Mouse (Mus musculus) liver, adult 2 months (tissue): Measurements from ENCODE around the gene Slc44a3.

ENCODE experiments used
- CTCF ChIP-seq: fragments of 200-500 bp; IDR thresholded peaks from 2 replicates; pipeline ENCODE4 v1.5.1; 2011; ENCODE audit warnings: low read depth, low read length, control low read depth
- POLR2A ChIP-seq: fragments of 200-500 bp; IDR thresholded peaks from 2 replicates; pipeline ENCODE4 v1.6.1; 2011; ENCODE audit warnings: low read length, control low read depth; ENCODE audit not compliant: insufficient read depth; ENCODE audit errors: extremely low read depth

- TF ChIP-seq CTCF (no peak), POLR2A (no peak)
Observed at GRCm38 (mm10) chr3:121439623-121440161, 92.5 kb downstream of the Slc44a3 start.
